Mouse (Mus musculus) liver (tissue): ENCODE results near the gene Sgms2.
"Not testable (repeated sequence)": the region's sequence is repeated elsewhere in the genome, so short reads cannot be mapped to it uniquely, and the experiment has no call there.

Experiments used
- DNase-seq: peaks from one replicate; pipeline ENCODE4 v3.0.0-alpha.2; 2020; ENCODE audit warnings: mixed read lengths

Sgms2 gene

GRCm38 (mm10) chr3:131356026-131356425 is 135.2 kb downstream of the Sgms2 start:
- DNase-seq, result no peak

GRCm38 (mm10) chr3:131350539-131350938 is 140.7 kb downstream of the Sgms2 start:
- DNase-seq, result no peak

DNA sequence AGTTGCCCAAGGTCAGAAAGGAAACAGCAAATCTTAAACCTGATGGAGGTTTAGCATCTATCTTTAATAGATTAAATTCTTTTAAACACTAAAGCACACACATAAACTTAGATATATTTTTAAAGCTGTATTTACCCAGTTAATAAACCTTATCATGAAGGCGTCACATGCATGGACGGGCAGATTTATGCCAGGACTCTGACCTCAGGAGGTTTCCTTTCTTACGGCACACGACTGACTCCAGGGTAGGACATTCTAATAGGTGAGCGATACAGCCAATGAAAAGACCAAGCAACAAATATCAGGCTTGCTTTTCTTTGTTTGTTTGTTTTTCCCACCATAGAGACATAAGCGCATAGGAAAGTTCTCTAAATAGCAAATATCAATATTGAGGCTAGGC is 142.2 kb downstream of the Sgms2 start:
- DNase-seq, result no peak

GRCm38 (mm10) chr3:131348579-131348950 is 142.6 kb downstream of the Sgms2 start:
- no peak for DNase-seq

- peak; percentile 30 for DNase-seq
Measured at GRCm38 (mm10) chr3:131347831-131348578, 143.2 kb downstream of the Sgms2 start.

- no peak for DNase-seq
Measured at GRCm38 (mm10) chr3:131345903-131346302, 145.3 kb downstream of the Sgms2 start.

DNA sequence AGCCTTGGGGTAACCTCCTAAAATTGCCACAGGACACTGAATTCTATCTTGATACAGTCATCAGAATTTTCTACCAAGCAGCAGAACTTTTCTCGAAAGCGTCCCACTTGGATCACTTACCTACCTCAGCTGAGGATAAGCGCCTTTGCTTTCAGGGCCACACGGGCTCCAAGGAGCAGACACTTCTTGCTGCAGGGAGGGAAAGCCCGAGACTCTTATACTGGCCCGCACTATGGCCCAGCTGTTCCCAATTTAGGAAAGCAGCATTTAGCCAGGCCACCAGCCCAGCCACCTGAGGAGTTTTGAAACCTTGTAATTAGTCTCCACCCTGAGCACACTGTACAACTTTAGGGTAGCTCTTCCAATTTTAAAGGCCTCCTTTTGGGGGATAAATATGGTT is 147.9 kb downstream of the Sgms2 start:
- no peak for DNase-seq

DNA sequence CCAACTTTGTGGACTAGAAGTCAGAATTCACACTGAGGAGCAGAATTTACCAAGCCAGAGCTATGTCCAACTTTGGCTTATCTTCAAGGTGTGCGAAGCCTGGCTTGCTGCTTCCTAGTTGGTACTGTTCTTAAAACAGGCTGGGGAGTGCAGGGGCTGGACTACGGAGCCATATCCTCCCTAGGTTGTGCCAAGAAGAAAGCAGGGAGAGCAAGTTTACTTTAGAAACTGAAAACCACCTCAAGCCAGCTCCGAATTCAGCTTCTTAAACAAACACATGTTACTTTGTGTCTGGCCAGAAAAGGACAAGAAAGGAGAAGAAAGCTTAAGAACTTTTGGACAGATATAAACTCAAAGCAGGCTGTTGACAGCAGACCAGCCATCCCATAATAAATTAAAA is 150.3 kb downstream of the Sgms2 start:
- no peak for DNase-seq

DNA sequence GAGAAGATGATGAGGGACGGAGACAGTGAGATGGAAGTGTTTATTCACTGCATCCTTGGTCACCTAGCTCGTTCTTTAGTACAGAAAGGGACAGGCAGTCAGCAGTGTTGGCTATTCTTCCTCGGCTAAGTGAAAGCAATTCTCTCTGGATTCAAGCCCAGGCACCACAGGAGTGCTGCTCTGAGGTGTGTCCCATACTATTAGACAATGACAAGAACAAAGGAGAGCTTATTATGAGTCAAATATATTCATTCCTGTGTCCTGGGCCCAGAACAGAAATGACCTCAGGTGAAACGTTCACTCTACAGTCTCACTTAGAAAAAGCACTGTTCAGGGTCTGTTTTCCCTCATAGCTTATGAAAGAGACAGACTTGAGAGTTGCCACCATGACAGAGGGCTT is 151.9 kb downstream of the Sgms2 start:
- no peak for DNase-seq

DNA sequence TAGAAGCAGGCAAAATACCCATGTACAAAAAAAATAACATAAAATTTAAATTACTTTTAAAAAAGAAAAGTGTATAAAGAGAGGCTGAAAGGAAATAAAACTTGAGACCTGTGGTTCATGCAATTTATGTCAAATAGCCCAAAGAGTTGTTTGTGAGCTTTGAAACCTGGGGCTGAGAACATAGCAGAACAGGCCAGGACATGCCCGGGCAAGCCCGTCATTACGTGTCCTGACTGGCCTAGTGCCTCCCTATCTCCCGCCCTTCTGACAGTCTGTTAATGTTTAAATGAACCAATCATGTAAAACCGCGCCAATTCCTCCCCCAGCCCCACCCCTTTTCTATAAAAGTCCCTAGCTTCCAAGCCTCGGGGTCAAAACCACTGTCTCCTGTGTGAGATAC is 153.5 kb downstream of the Sgms2 start:
- DNase-seq, result not testable (repeated sequence)

DNA sequence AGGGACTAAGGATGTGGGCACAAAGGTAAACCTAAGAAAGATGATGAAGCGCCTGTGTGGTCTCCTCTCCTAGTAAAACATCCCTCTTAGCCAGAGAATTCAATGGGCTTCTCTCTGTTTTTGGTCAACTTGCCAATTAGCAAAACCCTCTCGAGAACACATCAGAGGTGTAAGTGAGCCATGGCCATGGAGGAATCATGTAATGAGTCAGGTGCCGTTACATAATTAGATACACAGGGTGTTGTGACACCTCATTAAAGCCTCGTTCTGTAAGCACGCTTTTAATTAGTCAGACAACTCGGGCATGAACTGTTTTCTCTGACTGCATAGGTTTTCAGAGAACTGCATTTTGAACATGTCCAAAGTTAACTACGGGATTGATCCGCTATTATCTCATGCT is 154.6 kb downstream of the Sgms2 start:
- no peak for DNase-seq

GRCm38 (mm10) chr3:131335117-131335547 is 156.1 kb downstream of the Sgms2 start:
- no peak for DNase-seq

DNA sequence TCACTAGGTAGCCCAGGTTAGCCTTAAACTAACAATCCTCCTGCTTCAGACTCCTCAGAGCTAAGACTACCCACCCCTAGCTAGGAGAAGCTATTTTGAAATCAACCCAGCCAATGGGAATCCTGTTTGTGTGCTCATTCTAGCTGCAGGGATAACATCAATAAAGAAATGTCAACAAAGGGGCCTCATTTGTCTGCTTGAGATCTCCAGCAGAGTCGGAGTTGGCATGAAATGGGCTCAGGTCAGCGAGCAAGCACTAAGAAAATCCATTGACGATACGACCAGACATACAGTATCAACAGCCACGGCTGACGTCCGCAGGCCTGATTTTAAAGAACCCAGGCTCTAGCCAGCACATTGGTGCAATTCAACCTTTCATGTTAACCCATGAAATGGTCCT is 164.0 kb downstream of the Sgms2 start:
- DNase-seq, result no peak

DNA sequence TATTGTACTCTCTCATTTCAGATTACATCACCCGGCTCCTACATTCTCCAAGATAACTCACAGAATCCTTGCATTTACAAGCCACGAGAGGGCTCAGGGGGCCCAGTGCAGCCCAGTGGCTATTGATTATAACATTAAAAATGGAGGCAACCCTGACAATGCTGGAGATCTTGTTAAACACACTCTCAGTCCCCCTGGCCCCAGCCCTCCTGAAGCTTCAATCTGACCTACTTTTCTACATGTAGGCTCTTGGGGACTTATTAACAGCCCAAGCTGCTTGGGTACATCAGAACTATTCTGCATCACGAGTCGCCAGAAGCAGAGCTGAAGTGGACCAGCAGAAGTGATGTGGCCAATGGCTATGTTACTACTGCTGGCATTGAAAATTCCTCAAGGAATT is 164.6 kb downstream of the Sgms2 start:
- DNase-seq, result no peak

GRCm38 (mm10) chr3:131322081-131322815 is 169.0 kb downstream of the Sgms2 start:
- DNase-seq, result no peak

DNA sequence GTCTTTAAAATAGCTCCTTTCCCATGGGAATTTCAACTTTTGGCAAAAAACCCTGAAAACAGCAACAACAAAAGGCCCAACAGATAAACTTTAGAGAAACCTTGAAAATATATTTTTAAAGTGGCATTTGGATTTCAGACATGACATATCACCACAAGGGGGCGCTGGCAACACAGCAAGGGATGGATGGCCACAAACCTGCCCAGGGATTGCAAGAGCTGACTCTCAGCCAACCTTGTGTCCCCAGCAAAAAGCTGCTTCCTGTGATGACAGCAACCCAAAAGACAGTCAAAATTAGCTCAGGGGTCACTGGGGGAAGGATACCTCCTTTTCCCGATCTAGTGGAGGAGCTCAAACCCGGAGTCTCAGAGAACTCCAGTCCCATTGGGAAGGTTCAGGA is 171.0 kb downstream of the Sgms2 start:
- DNase-seq, result peak; percentile 75

DNA sequence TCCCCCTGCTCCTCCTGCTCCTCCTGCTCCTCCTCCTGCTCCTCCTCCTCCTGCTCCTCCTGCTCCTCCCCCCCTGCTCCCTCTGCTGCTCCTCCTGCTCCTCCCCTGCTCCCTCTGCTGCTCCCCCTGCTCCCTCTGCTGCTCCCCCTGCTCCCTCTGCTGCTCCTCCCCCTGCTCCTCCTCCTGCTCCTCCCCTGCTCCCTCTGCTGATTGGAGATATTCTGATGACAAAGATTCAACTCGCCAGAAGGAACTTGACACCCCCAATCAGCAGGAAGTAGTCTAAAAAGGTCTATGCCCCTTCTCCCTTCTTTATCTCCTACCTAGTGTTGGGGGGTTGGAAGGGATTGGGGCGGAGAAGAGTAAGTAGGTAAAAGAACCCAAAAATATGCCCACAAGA is 173.0 kb downstream of the Sgms2 start:
- DNase-seq, result no peak

DNA sequence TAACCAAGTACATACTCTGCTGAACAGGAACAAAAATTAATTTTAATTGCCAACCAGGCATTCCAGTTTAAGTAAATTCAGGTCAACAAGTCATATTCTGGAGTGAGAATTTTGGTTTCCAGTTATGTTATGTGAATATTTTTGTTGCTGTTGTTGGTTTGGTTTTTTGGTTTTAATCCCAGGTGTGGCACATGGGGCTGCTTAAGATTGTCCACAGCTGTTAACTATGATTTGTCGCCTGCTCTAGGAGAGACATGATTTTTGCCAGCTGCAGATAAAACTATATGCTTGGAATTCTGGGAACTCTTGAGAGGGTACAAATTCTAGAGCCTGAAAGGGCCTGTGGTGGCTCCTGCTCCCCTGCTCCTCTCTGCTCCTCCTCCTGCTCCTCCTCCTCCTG is 174.1 kb downstream of the Sgms2 start:
- no peak for DNase-seq

- no peak for DNase-seq
Measured at GRCm38 (mm10) chr3:131315957-131316510, 175.2 kb downstream of the Sgms2 start.

GRCm38 (mm10) chr3:131312340-131312739 is 178.9 kb downstream of the Sgms2 start:
- no peak for DNase-seq

GRCm38 (mm10) chr3:131310572-131310971 is 180.6 kb downstream of the Sgms2 start:
- DNase-seq, result no peak

- DNase-seq, result no peak
Measured at GRCm38 (mm10) chr3:131307811-131308210, 183.4 kb downstream of the Sgms2 start.

DNA sequence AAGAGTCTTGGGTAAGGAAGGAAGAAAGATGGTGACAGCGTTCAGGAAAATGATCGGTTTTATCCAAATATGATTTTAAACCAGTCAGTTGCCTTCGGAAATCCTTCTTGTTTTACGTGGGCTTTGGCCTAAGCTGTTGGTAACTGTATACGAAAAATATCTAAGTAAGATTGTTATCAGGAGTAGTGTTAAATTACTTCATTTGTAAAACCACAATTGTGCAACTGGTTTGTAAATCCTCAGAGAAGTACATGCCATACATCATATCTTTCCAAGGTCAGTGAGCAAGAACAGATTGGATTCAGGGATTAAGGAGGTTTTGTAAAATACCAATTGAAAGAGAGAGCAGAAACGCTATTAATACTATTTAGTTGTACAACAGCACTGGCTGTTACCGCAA is 185.0 kb downstream of the Sgms2 start:
- no peak for DNase-seq

DNA sequence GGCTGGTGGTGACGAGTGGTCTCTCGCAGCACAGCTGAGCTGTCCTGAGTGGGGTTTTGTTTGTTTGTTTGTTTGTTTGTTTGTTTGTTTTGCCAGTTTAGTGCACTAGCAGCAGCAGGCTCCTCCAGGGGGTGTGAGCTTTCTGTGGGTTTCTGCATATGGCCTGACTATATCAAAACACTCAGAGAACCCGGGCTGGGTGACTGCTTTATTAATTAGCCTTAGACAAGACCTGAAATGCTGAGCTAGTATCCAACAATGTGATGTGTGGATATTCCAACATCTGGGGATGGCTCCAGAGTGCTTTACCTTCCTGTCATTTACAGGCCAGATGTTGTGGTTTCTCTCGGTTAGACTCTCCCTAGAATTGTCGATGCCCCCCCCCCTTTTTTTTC is 187.9 kb downstream of the Sgms2 start:
- no peak for DNase-seq
